Mouse (Mus musculus) cerebellum, adult 2 months (tissue): Measurements from ENCODE around the gene Zfp986. TPM values are rescaled to one million over a fixed set of nuclear protein-coding genes. Genes with fewer than 3 reads are reported as not detected.

Source experiments
- polyA plus RNA-seq: library from polyadenylated mRNA; depleted of rRNA; stranded (reverse); fragments of >200 nt; gene quantifications from 2 replicates; pipeline ENCODE4 v1.2.3, GENCODE M21; 2012; rRNA removed

The Zfp986 gene
- polyA plus RNA-seq, 1 experiment: 0.18 TPM

Other genes starting within 250 kb of the Zfp986 start
- not detected in 2 replicates for gene Zfp980, start 198.1 kb upstream of the Zfp986 start, polyA plus RNA-seq
- not detected in 2 replicates for gene Zfp987, start 228.5 kb downstream of the Zfp986 start, polyA plus RNA-seq